Mouse (Mus musculus) kidney, postnatal 4 days (tissue): ENCODE results near the gene Dlg1.
A peak's percentile ranks its signal among the peaks of the same experiment; 100 is the strongest.
"Not testable (repeated sequence)": the region's sequence is repeated elsewhere in the genome, so short reads cannot be mapped to it uniquely, and the experiment has no call there.

ENCODE experiments used
- DNase-seq, 2 experiments: peaks; one replicate each; pipeline ENCODE4 v3.0.0; 2021; ENCODE audit warnings: mixed read lengths in 2 of 2

The Dlg1 gene

DNA sequence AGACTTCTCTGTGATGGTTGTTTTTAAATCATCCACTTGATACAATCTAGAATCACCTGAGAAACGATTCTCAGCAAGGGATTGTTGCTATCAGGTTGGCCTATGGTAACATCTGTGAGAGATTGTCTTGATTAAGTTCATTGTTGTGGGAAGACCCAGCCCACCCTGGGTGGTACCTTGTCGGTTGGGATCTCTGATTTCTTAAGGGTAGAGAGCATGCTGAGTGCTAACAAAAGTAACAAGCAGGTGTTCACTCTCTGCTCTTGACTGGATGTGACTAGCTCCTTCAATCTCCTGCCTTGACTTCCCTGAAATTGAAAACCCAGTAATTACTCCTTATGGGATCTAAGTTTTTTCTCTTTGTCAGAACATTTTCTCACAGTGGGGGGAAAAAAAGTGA lies 5.7 kb upstream of the Dlg1 start:
- DNase-seq = no peak

DNA sequence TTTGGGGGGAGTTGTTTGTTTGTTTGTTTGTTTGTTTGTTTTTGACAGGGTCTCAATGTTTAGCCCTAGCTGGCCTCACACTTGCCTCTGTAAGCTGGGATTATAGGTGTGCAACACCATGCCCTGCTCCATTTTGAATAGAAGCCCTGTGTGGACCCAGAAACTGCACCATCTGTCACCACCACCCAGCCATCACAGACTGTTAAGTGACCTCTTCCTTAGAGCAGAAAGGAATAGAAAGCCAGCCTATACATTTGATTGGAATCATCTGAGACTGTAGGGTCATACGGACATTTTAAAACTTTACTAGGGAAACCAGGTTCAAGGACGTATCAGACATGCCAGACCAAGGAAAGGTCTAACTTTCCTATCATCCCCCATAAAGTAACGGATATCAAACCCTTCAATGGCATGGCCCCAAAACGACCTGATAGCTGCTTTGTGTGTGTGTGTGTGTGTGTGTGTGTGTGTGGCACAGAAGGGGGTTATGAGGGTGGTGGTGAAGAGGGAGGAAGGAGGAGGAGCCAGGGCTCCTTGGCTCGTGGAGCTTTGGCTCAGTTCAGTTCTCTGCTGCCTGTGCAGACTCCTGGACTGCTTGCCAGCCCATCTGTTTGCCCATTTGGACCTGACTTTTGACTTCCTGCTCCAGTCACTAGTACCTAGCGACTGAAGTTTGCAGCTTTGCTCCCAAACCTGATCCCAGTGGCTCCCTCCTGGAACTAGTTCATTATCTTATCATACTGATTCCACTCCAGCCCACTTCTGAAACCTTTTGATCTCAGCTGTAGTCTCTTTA lies 4.5 kb upstream of the Dlg1 start:
- no peak for DNase-seq

DNA sequence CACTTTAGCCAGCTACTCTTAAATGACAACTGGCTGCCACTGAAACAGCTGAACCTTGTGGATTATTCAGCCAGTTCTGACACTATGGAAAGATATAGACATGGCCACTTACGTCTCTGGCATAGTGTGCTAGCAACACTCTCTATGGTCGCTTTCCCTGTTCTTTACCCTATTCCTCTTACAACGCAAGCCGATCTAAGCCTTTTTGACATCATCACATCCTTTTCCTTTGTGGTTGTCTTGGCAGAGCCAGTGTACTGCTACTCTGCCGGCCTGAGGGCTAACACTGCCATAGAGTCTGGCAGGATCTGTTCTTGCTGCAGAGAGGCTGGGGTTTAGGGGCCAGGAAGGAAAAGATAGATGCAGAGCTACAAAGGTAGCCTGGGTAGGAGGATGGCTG lies 3.8 kb upstream of the Dlg1 start:
- no peak for DNase-seq

GRCm38 (mm10) chr16:31662556-31663378 lies 476 bp upstream of the Dlg1 start:
- DNase-seq = peak in 1 of 2 experiments; percentile 24

GRCm38 (mm10) chr16:31664287-31664597 lies 999 bp downstream of the Dlg1 start:
- no peak for DNase-seq

- DNase-seq = no peak
These were observed 9.0 kb downstream of the Dlg1 start for GRCm38 (mm10) chr16:31672202-31672601.

DNA sequence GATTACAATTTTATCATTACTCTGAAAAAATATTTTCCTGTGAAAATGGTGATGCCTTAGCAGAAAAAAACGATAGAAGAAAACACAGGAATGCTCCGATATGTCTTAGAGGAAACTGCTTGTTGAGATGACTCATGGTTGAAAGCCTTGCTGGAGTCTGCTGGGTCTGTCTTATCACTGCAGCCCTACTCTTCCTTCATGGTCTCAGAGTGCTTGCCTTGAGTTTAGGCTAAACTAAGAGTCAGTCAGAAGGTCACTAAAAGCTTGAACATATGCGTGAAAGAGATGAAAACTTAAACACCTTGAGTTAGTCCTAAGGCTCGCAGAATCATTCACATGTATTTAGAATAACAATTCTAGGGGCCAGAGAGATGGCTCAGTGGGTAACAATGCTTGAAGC lies 14.2 kb downstream of the Dlg1 start:
- DNase-seq = no peak

GRCm38 (mm10) chr16:31682291-31682690 lies 19.0 kb downstream of the Dlg1 start:
- DNase-seq = no peak

DNA sequence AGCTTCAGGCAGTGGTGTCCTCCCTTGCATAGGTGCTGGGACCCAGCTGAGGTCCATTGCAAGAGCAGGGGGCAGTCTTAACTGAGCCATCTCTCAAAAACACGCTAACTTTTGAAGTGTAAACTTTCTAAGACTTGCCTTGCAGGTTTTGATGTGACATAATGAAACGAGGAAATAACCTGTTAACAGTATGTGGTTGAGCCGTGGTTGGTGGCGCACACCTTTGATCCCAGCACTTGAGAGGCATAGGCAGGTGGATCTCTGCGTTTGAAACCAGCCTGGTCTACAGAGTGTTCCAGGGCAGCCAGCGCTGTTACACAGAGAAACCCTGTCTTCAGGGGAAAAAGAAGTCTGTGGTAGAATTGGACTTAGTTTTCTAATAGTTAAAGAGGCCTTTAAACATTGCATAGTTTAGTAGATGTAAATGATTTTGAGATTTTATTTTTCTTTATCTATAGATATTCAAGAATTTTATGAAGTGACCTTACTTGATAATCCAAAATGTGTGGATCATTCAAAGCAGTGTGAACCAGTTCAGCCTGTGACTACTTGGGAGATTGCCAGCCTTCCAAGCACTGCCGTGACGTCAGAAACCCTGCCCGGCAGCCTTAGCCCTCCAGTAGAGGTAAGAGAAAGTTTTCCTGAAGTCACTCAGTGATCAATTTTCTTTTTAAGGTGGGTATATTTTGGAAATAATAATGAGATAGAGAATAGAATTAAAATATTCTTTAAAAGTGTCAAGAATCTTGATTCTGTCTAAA lies 20.6 kb downstream of the Dlg1 start:
- DNase-seq = peak in 1 of 2 experiments; percentile 36

DNA sequence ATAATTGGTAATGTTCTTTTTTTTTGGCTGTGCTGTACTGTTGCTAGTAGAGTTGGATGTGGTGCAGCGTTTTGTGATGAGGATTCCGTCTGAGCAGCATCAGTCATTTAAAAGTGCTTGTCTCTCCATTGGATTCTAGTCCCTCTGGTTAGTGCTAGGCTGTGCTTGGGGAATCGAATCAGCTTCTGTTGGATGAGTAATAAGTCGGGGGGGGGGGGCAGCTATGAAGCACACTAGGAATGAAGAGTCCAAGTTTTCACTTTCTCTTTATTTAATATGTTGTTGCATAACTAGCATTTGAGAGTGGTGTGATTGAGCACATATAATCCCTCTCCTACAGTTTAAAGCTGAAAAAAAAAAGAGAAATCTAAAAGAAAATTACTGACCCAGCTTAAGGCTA lies 21.5 kb downstream of the Dlg1 start:
- DNase-seq = no peak

DNA sequence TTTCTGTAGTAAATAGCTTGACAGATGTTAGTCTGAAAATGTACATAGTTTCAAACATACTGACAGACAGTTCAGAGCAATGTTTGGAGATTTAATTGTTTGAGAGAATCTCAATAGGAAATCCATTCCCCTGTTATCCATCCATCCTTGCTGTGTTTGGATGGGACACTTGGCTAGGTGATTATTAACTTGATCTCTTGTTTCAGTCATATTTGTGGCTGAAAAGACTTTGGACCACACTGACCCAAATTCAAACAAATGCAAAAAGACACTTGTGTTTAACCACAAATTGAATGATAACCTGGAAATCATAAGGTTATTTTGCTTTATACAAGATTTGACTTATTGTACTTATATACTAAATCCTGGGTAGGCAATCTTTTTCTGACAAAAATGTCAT lies 24.5 kb downstream of the Dlg1 start:
- DNase-seq = no peak

DNA sequence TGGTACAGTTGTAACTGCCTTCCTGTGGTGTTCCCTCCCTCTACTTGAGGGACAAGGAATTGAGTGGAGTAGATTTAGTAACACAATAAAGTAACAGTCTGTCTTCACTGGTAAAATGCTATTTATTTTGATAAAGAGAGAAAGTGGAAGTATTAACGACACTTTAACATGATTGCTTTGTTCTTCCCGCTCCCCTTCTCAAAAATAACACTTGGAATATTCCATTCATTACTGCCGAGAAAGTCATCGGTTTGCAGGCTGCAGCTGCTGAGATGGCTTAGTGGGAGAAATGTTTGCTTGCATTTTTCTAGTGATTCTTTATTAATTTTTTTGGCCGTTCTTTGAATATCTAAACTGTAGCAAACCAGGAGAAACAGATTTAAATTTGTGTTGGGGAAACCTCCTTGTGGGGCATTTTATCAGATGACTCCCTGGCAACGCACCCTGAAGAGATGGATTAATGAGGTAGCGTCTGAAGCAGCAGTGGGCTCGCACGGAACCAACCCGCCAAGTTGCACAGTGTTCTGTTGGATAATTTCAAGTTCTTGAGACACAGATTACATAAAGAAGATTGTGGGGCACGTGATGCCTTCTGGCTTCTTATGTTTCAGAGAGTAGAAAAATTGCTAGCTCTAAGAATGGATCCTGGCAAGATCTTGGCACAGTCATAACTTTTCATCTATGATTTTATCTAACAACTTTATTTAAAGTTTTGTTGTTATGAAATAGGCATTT lies 32.2 kb downstream of the Dlg1 start:
- DNase-seq = no peak

GRCm38 (mm10) chr16:31696367-31696766 lies 33.1 kb downstream of the Dlg1 start:
- no peak for DNase-seq

DNA sequence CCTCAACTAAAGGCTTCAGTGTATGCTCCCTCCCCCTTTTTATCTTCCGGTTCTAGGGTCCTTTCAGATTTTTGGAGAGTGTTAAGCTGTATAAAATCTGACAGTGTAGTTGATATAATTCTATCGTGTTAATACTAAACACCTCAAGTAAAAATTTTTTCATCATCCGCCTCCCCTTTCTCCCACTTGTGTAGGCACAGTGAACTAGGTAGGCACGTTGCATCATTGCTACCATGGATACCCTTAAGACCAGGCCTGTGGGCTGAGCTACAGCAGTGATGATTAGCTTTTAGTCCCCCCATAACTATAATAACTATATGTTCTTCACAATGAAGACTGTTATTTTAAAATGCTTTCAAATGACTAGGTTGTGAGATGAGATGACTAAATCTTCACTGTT lies 34.1 kb downstream of the Dlg1 start:
- DNase-seq = no peak

- no peak for DNase-seq
These were observed 42.0 kb downstream of the Dlg1 start for GRCm38 (mm10) chr16:31705213-31705612.

GRCm38 (mm10) chr16:31705904-31706303 lies 42.7 kb downstream of the Dlg1 start:
- DNase-seq = no peak

DNA sequence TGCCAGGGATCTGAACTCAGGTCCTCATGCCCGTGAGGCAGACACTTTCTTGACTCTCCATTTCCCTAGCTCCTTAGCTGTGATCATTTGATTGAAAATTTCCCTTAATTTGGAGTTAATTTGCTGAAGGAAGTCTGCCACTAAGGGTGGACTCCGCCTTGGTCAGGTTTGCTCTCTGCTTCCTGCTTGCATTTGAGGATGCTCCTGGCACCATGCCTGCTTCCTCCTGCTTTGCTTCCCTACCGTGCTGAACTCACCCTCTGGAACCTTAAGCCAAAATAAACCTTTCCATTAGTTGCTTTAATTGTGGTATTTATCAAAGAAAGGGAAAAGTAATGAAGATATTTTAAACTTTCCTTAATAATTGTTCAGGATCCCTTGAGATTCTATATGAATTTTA lies 44.1 kb downstream of the Dlg1 start:
- peak; percentile 32 to 44 for DNase-seq

- DNase-seq = no peak
These were observed 59.7 kb downstream of the Dlg1 start for GRCm38 (mm10) chr16:31722991-31723390.

GRCm38 (mm10) chr16:31724121-31724520 lies 60.9 kb downstream of the Dlg1 start:
- DNase-seq = no peak

GRCm38 (mm10) chr16:31724818-31725217 lies 61.6 kb downstream of the Dlg1 start:
- no peak for DNase-seq

DNA sequence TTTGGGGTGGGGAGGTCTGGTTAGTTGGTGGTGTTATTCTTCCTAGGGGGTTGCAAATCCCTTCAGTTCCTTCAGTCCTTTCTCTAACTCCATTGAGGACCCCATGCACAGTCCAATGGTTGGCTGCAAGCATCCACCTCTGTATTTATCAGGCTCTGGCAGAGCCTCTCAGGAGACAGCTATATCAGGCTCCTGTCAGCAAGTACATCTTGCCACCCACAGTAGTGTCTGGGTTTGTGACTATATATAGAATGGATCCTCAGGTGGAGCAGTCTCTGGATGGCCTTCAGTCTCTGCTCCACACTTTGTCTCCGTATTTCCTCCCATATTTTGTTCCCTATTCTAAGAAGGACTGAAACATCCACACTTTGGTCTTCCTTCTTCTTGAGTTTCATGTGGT lies 67.7 kb downstream of the Dlg1 start:
- DNase-seq = not testable (repeated sequence)

DNA sequence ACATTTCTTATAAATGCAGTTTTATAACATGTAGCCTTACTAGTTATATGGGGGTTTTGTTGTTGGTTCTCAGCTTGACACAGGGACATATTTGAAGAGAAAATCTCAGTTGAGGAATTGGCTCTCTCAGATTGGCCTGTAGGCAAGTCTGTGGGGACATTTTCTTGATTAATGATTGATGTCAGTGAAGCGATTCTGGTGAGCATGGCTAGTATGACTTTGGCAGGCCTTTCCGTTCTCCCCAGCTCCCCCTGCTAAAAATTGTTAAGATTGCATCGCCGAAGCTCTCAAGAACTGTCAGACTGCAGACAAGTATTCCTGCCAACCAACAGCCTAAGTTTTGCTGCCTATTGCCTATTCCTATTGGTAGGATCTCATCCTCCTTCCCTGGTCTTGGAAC lies 73.8 kb downstream of the Dlg1 start:
- no peak for DNase-seq

DNA sequence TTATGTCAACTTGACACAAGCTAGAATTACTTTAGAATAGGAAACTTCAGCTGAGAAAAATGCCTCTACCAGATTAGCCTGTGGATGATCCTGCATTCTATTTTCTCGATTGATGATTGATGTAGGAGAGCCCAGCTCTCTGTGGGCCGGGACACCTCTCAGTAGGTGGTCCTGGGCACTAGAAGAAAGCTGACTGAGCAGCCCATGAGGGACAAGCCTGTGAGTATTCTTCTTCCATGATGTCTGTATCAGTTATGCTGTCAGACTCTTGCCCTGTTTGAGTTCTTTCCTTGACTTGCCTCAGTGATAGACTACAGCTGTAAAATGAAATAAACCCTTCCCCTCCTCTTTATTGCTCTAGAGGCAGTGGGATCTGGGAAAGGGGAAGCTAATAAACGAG lies 74.5 kb downstream of the Dlg1 start:
- DNase-seq = no peak
